Mouse (Mus musculus) embryo, embryonic 10.5 days (tissue): ENCODE data around the gene Zp3r.
"Not testable (repeated sequence)": the region's sequence is repeated elsewhere in the genome, so short reads cannot be mapped to it uniquely, and the experiment has no call there.

ENCODE experiments used
- DNase-seq: peaks from one replicate; pipeline ENCODE4 v3.0.0-alpha.2; 2015; ENCODE audit warnings: low spot score

The Zp3r gene

DNA sequence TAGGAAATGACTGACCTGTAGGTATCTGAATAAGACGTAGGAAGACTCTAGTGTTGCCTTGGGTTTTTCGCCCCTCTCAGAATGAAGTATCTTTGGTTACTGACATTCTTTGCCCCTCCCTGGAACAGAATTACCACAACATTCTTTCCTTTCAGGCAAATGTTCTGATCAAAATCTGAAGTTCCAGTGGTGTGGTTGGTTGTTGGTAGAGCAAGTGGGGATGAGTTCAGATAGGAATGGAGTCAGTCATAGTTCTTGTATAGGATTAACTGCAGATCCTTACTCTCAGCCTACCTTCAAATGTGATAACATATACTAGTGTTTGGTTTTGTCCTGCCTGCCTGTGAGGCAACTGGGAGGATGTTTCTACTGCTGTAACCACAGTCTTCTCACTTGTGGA, at the start of gene Zp3r:
Gene Zp3r, minus strand, starts transcription at position 101 of the 400 bp plus-strand sequence.
- no peak for DNase-seq

DNA sequence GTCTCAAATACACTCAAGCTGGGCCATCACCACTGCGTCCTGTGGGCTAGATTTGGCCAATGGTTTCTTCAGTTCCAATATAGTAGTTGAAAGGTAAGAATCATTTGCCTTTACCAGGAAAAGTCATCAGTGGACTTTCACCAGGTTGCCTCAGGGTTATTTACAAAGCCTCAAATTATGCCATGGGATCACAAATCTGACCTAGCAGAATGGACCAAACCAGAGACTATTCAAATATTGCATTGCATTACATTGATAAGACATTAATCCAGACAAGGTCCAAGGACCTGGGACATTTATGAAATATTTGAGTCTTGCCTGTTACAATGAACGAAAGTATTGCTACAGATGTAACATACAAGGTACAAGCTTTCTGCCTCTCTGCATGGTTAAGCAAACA, 49.1 kb upstream of the Zp3r start:
- no peak for DNase-seq

DNA sequence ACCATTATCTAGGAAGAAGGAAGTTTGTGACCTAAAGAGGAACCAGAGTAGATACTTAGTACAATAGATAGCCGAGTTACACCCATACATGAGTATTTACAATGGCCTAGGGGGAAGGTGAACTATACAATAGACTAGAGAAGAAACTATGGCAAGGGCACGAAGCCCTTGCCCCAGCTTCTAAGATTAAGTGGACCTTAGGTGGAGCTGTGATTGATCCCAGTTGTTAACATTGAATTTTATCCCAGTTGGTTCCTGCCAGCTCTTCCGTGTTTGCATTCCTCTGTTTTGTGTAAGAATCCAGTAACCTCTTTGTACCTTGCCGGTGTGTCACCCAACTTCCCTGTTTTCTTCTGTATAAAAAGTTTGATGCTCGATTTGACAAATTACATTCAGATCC, 34.2 kb upstream of the Zp3r start:
- DNase-seq = not testable (repeated sequence)

DNA sequence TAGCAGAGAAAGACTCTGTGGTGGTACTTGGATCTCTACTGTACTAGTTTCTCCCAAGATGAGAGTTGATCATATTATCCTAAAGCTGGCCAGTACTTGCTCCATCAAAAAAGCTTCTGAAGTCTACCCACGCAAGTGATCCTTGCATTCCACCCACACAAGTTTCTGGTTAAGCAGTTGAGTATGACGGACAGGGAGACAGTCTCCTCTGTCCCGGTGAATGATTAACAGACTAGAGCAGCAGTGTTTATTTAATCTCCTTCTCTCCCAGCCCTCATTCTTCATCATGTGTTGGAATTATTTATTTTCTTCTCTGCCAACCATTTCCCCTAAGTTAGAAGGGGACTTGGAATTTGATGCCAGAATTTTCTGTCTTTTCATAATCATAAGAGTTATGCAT, 32.0 kb upstream of the Zp3r start, which contains the start of gene C4bp:
Gene C4bp, minus strand, starts transcription at position 179 of the 400 bp plus-strand sequence.
- no peak for DNase-seq

DNA sequence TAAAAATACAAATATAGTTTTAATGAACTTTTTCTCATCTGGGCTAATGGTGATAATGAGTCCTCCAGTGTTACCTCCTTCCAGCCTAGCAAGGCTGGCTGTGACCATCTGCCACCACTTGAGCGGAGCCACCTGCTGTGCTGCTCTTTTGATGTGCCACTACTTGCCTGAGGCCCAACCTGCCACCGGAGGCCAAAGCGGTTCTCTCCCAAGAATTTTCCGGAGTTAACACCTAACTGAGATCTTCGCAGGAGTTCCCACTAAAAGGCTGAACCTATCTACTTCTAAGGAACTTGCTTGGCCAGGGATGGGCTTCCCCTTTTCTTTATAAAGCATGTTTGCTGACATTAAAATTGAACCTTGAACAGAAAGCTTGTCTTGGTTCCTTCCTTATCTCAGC, 30.2 kb upstream of the Zp3r start:
- not testable (repeated sequence) for DNase-seq

DNA sequence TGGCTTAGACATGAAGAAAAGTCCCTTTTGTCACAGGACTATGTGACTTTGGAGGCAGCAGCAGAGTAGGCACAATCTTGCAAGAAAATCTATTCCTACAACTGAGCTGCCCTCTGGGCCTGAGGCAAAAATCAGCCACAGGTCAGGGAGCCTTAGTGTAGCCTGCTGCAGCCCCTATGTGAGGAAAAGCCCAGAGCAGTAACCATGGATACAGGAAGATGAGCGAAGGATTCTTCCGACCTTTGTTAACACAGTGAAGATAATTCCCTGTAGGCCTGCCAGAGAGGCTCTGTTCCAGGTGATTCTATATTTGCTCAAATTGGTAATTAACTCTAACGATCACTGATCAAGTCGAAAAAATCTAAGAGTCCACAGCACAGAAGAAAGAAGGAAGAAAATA, 14.7 kb upstream of the Zp3r start:
- no peak for DNase-seq

DNA sequence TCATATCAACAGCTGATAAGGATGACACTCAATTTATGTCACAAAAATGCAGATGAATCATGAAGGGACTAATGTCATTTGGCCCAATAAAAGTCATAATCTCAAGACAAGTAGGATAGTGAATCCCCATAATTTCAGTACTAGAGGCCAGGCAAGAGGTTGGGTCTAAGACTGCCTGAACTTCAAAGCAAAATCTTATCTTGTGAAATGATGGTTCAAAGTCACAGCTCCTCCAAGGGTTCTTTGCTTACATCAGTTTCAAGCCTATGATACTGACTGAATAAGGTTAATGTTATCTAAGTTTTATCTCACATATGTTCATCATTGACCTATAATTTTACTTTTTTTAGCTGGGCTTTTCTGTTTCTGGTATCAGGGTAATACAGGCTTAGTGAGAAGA, 11.5 kb upstream of the Zp3r start:
- DNase-seq = no peak

DNA sequence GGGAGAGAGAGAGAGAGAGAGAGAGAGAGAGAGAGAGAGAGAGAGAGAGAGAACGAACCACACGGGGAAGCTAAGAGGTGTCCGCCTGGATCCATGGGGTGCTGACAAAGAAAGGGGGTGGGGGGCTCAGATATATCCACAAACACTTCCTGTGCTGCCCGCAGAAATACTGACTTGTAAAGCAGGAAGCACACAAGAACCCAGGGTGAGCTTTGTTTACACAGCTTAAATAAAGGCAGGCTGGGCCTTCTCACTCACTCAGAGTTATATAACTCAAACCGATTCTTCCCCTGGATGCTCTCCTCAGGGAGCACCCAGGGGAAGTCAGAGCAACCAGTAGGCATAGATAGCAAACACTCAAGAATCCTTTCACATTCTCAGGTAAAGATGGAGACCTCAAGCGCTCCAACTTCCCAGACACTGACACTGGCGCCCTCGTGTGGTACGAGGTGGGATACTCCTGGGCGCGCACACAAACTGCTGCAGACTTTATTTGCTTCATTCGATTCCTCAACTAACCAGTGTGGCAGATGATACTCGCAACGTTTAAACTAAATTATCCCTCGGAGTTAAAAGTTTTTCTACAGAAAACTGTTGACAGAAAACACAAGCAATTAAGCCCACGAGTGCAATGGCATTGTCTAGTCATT, 4.5 kb upstream of the Zp3r start:
- peak; percentile 81 for DNase-seq

DNA sequence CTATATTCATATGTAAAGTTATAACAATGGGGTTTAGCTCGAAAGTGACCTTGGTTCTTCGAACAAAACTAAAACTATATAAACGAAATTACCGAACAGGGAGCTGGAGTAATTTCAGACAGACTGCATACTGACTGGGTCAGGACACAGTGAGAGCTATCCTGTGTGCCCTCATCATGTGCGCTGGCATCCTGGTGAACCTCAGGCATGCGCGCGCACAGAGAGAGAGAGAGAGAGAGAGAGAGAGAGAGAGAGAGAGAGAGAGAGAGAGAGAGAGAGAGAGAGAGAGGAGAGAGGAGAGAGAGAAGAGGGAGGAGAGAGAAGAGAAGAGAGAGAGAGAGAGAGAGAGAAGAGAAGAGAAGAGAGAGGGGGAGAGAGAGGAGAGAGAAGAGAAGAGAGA, 3.9 kb upstream of the Zp3r start:
- no peak for DNase-seq

DNA sequence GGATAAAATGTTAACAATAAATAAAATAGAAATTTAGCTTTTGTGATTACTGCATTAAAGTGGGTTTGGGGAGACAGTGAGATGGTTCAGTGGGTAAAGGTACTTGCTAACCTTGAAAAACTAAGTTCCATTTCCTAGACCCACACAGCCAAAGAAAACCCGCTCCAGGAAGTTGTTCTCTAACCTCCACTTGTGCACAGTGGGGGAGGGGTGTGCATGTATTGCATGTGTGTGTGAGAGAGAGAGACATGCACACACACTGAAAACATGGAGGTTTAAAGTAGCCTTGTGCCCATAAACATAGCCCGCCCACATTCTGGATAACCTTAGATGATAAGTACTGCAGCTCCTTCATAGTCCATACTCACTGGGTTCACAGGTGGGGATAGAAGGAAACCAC, 33.1 kb downstream of the Zp3r start:
- no peak for DNase-seq

DNA sequence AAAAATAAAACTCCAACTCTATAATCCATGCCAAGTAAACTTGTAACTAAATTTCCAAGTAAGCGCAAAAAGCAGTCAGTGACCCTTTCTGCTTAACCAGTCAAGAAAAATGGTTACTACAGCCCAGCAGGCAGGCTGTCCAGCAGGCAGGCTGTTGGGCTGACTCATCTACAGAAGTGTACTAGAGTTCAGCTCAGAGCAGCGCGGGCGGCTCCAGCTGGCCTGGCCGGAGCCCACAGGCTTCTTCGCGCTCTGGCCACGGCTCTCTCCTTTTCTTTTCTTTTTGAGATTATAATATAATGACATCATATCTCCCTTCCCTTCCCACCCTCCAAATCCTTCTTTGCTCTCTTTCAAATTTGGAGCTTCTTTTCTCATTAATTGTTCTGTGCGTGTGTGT, 40.8 kb downstream of the Zp3r start:
- no peak for DNase-seq

DNA sequence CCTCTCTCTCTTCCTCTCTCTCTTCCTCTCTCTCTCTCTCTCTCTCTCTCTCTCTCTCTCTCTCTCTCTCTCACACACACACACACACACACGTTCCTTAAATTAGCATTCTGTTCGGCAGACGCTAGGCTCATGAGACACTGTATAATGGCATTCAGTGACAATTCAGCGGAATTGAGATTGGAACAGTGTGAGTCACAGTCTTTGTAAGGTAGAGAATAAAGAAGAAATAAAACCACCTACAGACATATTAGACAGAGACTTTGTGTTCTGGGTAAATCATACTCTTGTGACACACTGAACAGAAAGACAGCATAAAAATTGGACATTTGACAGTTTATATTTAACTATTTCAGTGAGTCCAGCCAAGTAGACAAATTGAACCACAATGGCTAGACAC, 53.0 kb downstream of the Zp3r start:
- no peak for DNase-seq

DNA sequence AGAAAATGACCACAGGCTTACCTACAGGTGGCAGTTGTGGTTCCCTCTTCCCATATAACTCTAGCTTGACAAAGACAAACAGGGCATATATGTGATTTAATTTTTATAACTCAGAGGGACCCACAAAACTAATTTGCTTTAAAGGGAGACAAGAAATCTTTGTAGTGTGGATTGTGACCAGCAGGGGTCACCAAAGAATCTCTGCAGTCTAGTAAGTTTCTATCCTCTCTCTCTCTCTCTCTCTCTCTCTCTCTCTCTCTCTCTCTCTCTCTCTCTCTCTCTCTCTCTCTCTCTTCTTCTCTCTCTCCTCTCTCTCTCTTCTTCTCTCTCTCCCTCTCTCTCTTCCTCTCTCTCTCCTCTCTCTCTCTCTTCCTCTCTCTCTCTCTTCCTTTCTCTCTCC, 53.5 kb downstream of the Zp3r start:
- peak; percentile 71 for DNase-seq

DNA sequence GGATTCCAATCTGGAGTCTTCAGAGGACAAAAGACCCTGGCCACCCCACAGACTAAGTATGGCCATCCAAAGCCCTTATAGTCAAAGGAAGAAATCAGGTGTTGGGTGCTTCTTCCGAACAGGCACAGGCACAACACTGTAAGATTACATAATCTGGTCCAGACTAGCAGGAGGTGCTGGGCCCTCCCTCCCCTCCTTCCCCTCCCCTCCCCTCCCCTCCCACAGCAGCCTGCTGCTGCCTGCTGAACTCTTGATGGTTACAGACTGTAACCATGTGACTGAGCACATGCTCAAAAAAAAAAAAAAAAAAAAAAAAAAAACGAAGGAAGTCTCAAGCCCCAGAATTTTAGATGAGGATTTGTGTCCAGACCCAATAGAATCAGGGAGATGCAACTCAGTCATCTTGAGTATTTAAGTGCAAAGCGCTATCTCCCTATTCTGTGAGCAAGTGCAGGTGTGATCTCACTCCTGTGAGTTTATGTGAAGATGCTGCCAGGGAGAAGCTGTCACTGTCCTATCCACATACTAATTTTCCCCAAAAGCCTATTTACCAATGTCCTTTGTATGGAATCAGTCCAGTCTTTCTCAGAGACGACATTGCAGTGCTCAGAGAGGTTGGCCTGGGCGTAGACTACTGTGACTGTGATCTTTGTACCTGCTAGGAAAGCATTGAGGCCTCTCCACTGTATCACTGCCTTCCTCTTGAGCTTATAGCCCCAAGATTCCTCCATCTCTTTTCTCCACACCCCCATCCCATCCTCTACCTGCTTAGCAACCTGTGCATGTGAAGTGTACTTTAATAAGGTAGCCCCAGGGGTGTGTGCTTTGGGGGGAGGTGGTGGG, 77.8 kb downstream of the Zp3r start:
- DNase-seq = no peak

DNA sequence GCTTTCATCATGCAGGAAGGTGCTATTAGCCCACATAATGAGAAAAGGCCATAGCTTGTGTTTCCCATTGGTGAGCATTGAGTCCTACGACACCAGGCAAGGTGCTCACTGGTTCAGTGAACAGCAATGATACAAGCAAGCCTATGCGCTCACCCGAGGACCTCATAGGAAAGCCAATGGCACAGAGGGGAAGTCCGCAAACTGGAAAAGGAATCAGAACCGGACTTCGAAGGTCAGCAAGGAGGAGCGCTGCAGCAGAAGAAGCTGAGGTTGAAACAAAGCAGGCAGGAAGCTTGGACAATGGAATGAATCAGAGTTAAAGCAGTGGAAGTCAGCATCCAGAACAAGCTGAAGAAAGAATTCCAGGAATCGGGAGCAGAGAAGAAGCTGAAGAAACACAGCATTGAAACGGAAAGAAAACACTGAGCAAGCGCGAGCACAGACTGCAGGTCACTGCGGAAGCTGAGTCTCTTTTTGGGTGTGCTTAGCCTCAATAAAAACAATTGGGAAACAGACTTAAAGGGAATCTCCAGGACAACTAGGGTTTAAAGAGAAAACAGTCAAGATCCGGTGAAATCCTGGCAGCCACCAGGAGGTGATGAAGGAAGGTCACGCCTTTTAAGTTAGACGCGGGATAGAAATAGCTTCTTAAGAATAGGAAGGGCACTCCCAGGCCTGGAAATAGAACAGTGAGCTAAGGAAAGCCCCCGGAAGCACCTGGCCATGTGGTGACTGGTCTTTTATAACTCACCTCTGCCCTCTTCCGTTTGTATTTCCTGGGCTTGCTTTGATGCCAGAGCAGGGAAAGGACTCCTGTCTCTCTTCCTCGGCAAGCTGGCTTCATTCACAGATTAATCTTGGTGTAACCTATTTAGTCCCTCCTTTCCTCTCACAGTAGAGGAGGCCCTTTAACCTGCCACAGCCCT, 78.9 kb downstream of the Zp3r start:
- peak; percentile 27 for DNase-seq

DNA sequence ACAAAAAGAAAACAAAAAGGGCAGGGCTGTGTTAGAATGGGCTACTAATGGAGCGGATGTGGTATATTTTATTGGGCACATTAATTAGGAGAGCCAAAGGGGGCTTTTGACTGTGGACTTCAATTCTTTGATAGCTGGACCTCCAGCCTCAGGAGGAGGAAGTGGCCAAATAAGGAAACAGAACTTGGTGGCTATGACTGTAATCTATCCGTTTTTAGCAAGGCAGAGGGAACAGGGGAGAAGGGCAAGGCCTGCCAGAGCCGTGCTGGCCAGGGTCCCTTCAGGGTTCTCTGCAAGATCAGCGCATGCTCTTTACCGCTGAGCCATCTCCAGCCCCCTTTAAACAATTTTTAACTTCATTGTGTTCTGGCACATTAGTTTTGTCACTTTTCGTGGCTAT, 79.7 kb downstream of the Zp3r start:
- DNase-seq = no peak

DNA sequence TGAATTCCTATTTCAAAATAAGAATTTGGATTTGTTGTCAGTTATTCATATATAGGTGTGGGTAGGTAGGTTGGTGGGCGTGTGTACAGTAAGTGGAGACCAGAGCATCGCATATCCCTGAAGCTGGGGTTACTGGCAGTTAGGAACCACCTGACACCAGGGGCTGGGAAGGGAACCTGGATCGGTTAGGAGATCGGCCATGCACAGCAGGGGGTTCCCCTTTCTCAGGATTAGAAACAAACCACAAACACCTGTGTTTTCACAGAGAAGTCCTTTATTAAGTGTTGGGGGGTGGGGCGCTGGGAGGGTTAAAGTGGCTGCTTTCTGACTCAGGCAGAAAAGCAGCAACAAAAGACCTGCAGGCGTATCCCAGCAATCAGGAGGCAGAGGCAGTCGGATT, 80.3 kb downstream of the Zp3r start:
- no peak for DNase-seq

DNA sequence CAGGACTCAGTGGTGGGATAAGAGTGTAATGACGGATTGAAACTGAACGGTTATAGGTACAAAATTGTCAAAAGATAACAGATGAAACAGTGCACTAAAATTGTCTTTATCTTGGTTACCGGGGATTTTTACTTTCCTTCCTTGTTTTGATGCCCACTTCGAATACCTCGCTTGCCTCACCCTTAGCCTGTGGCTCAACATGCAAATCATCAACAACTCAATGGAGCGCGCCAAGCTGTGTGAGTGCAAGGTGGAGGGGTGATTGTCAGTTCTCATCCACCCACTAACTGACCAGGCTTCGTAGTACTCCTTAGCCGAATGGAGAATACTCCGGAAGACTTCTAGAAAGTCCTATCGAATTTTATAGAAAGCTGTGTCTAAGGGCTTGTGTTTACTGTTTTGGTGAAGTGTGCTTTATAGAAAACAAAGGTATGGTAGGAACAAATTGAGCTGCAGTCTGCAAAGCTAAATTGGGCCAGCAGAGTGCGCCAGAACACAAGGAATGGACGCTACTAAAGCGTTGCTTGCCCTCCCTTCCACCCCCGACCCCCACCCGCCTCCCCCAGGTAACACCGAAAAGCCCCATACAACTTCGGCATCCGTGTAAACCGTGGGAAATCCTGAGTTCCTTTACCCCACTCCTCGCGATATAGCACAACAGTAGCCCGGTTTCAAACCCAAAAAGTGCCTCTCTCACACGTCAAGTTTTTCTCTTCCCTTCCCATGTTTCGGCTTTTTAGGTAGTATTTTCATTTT, 81.6 kb downstream of the Zp3r start:
- peak; percentile 75 for DNase-seq
